Mouse (Mus musculus) liver, postnatal 0 days (tissue): ENCODE results near the gene Olfr25.

Experiments used
- CTCF ChIP-seq: sonication (generic); IDR thresholded peaks from 2 replicates; pipeline ENCODE4 v1.5.1; 2016; ENCODE audit warnings: antibody characterized with exemption, low read depth
- EP300 ChIP-seq: IDR thresholded peaks from 2 replicates; pipeline ENCODE4 v1.6.1; 2016; ENCODE audit warnings: antibody characterized with exemption, low read depth, mild to moderate bottlenecking

- TF ChIP-seq EP300 (no peak), CTCF (no peak)
These were observed 47.9 kb downstream of the Olfr25 start, which contains the start of gene Olfr251 for GRCm38 (mm10) chr9:38376786-38377185.
